Mouse (Mus musculus) limb, embryonic 13.5 days (tissue): ENCODE data around the gene Insig1. TPM values are rescaled to one million over a fixed set of nuclear protein-coding genes. Genes with fewer than 3 reads are reported as not detected.

ENCODE experiments used
- ATAC-seq: fragments of 200-750 bp; cut with Nextera tagmentation; 2 replicates; pipeline ENCODE4 v1.8.0; 2017; ENCODE audit warnings: low read depth, moderate number of reproducible peaks, moderate TSS enrichment; ENCODE audit not compliant: low FRiP score
- H3K27ac ChIP-seq: fragments of 300-500 bp; sonication (generic); 2 replicates; pipeline ENCODE4 v1.5.1; 2015; ENCODE audit warnings: inconsistent platforms, mild to moderate bottlenecking, moderate library complexity
- H3K27me3 ChIP-seq: fragments of 300-500 bp; sonication (generic); 2 replicates; pipeline ENCODE4 v1.6.1; 2015; ENCODE audit warnings: mild to moderate bottlenecking, inconsistent platforms
- H3K36me3 ChIP-seq: fragments of 300-500 bp; sonication (generic); 2 replicates; pipeline ENCODE4 v1.6.1; 2015; ENCODE audit warnings: inconsistent platforms, mild to moderate bottlenecking, moderate library complexity
- H3K4me1 ChIP-seq: fragments of 300-500 bp; sonication (generic); 2 replicates; pipeline ENCODE4 v1.6.1; 2015; ENCODE audit warnings: inconsistent platforms
- H3K4me2 ChIP-seq: fragments of 300-500 bp; sonication (generic); replicated peaks from 2 replicates; pipeline ENCODE4 v1.6.1; 2015; ENCODE audit warnings: inconsistent platforms, mild to moderate bottlenecking, moderate library complexity
- H3K4me3 ChIP-seq: fragments of 300-500 bp; sonication (generic); 2 replicates; pipeline ENCODE4 v1.5.1; 2015; ENCODE audit warnings: moderate library complexity, mild to moderate bottlenecking, inconsistent platforms
- H3K9ac ChIP-seq: fragments of 300-500 bp; sonication (generic); 2 replicates; pipeline ENCODE4 v1.6.1; 2015; ENCODE audit warnings: mild to moderate bottlenecking, inconsistent platforms
- H3K9me3 ChIP-seq: fragments of 300-500 bp; sonication (generic); 2 replicates; pipeline ENCODE4 v1.6.1; 2016; ENCODE audit warnings: inconsistent platforms
- WGBS: fragments of 180-500 bp; shearing (Covaris S2); methylation state at CpG from one replicate; pipeline ENCODE4 v1.1.7; 2015; 5-methylcytosine and 5-hydroxymethylcytosine counted together
- polyA plus RNA-seq: library from polyadenylated mRNA; unstranded; fragments of >200 nt; fragmentation: Nextera tagmentation; extraction: Ambion mirVana; gene quantifications from 2 replicates; pipeline ENCODE4 v1.2.1, GENCODE M21; 2015

Insig1 gene
- polyA plus RNA-seq, 1 experiment from 2014 or later: 52.6 TPM

DNA sequence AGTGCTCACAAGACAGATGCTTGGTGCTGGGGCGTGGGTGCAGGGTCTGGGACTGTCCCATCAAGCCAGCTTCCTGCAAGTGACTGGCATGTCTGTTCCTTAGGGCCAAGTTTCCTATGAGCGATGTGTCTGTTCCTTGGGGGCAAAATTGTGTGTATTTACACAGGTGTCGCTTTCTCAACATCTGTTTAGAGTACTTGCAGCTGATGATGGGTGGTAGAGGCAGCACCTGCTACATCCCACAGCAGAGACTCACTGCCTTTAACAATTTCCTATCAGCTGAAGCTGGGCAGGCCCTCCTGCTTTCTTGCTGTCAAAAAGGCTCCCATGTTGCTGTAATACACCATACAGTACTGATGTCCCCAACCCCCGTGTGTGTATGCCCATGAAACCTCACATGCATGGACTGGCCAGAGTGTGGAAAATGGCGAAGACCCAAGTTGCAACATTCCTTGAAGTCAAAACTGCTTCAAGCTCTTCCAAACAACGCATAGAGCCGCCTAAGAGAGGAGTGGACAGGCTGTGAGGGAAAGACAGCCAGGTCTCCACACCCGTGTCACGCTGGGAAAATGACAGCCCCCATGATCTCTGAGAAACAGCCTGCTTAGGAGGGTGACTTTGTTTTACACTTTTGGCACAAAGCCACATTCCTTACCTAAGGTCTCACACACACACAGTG, 875 bp upstream of the Insig1 start:
- H3K36me3 ChIP-seq: peaks cover 25% of the 10 kb centered on the region
- H3K4me1 ChIP-seq: peaks cover 30% of the 10 kb centered on the region
- 26% methylated on average over 9 of the region's 9 CpGs for WGBS
- H3K4me2 ChIP-seq: peak overlapping the region; percentile 74
- peak overlapping the region; percentile 74 for H3K9ac ChIP-seq
- H3K27ac ChIP-seq: peak overlapping the region; percentile 81
- H3K4me3 ChIP-seq: peak overlapping the region; percentile 87
- no peaks in the 10 kb centered on the region for H3K27me3 ChIP-seq
- ATAC-seq: no peak
- H3K9me3 ChIP-seq: no peaks in the 10 kb centered on the region

DNA sequence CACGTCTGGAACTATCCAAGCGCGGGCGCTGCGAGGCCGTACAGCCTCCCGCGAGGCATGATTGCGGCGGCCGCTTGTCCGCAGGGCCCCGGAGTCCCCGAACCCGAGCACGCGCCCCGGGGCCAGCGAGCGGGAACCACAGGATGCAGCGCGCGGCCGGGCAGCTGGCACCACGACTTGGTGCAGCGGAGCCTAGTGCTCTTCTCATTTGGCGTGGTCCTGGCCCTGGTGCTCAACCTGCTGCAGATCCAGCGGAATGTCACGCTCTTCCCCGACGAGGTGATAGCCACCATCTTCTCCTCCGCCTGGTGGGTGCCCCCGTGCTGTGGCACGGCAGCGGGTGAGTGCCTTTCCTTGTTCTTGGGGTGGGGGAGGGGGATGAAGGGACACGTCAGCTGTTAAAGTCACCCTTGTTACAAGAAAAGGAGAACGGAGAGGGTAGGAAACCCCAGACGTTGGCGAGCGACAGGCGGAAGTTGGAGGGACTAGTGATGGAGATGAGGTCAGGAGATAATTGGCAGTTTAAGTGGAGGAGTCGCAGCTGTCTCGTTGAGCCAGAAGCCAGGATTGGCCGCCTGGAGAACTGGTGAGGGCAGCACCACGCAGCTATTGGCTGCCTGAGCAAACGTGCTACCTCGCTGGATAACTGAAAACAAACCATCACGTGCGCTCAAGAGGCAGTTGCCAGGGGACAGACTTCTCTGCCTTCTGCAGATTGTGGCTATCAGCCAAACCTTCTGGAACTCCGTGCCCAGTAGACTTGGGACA, 477 bp downstream of the Insig1 start:
- H3K4me3 ChIP-seq: peak overlapping the region; percentile 87
- peaks cover 38% of the 10 kb centered on the region for H3K36me3 ChIP-seq
- no peaks in the 10 kb centered on the region for H3K27me3 ChIP-seq
- H3K27ac ChIP-seq: peak overlapping the region; percentile 89
- H3K4me1 ChIP-seq: peaks cover 30% of the 10 kb centered on the region
- under 1% methylated on average over 50 of the region's 50 CpGs for WGBS
- peak overlapping the region; percentile 75 for H3K4me2 ChIP-seq
- no peaks in the 10 kb centered on the region for H3K9me3 ChIP-seq
- peak; percentile 70 for ATAC-seq
- H3K9ac ChIP-seq: peak overlapping the region; percentile 87

DNA sequence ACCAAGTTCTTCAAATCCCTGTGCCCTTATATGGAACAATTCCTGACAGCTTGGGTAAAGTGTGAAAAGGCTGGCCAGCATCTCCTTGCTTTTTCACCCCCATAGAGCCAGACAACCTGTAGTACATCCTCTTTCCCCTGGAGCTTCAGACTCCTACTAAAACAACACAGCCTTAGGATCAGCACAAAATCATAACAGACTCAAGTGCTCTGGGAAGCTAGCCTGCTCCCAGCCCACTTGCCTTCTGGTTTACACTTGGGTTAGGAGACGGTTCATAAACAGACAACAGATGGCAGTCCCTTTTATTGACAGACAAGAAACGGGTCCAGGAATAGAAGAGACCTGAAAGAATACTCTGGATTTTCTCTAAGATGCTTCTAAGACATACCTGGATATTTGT, 8.3 kb downstream of the Insig1 start:
- 56% methylated on average over 2 of the region's 2 CpGs for WGBS

DNA sequence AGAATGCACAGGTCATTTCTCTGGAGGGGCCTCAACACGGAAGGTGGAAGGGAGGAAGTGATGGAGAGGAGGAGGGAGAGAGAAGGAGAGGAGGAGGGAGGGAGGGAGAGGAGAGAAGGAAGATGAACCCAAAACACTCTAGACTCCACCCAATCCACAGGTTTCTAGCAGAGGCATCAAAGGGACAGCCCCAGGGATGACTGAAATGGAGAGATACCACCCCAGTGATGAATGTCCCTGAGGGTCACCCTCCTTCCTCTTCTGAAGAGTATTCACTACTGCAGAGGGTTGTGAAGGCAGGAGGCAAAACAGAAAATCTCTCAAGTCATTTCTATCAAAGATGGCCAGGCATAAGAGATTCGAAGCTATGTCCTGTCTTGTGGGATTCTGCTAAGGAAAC, 10.0 kb downstream of the Insig1 start:
- 68% methylated on average over 2 of the region's 2 CpGs for WGBS
- H3K4me2 ChIP-seq: no peak overlapping the region
- no peaks in the 10 kb centered on the region for H3K27me3 ChIP-seq
- H3K4me1 ChIP-seq: no peaks in the 10 kb centered on the region
- ATAC-seq: no peak
- H3K4me3 ChIP-seq: no peak overlapping the region
- H3K9ac ChIP-seq: no peak overlapping the region
- H3K9me3 ChIP-seq: no peaks in the 10 kb centered on the region
- peaks cover 10% of the 10 kb centered on the region for H3K36me3 ChIP-seq
- no peak overlapping the region for H3K27ac ChIP-seq

More for the DNA sequence above, 8.3 kb downstream of the Insig1 start:
- Histone ChIP-seq H3K27ac (no peak overlapping the region), H3K36me3 (peaks cover 27% of the 10 kb centered on the region), H3K4me2 (no peak overlapping the region), H3K9ac (no peak overlapping the region), H3K4me3 (no peak overlapping the region), H3K9me3 (no peaks in the 10 kb centered on the region), H3K4me1 (no peaks in the 10 kb centered on the region), H3K27me3 (no peaks in the 10 kb centered on the region)
- no peak for ATAC-seq

DNA sequence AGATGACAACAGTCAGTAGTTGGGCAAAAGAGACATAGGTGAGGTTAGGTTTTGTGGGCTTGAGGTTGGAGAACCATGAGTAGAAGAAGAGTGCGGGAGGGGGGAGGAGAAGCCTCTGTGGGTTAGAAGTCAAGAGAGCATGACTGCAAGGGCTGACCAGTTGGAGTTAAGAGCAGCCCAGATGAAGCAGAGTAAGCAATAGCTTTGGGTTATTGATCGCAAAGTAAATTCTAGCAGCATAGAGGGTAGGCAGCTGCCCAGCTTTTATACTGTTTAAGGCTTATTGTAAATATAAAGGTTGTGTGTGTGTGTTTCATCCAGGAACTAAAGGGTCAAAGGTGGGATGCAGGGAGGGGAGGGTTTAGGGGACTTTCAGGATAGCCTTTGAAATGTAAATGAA, 10.7 kb downstream of the Insig1 start:
- ATAC-seq: no peak

DNA sequence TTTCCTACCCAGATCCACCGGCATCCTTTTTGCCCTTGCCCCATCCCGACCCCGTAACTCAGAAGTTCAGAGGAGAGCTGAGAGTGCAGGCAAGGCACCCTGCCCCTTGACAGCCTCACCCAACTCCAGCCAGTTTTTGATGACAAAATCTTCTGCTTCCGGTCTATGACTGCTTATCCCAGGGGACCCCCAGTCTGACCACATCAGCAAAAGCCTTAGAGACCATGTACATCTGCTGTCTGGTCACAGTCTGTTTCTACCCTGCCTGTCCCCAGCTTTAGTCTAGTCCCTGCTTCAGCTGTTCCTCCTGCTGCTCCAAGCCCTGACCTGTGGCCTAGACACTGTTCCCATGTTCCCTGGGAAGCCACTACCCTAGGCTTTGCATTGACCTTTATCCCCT, 11.1 kb downstream of the Insig1 start:
- ATAC-seq: no peak
- Histone ChIP-seq H3K9ac (no peak overlapping the region), H3K9me3 (no peaks in the 10 kb centered on the region), H3K4me3 (no peak overlapping the region), H3K4me1 (no peaks in the 10 kb centered on the region), H3K27ac (no peak overlapping the region), H3K27me3 (no peaks in the 10 kb centered on the region), H3K4me2 (no peak overlapping the region), H3K36me3 (peaks cover under 1% of the 10 kb centered on the region; the same call in 1 of the 2 replicates)
- WGBS: 66% methylated on average over 4 of the region's 4 CpGs

More for the DNA sequence above, 10.7 kb downstream of the Insig1 start:
- Histone ChIP-seq H3K4me3 (no peak overlapping the region), H3K27me3 (no peaks in the 10 kb centered on the region), H3K9ac (no peak overlapping the region), H3K4me1 (no peaks in the 10 kb centered on the region), H3K27ac (no peak overlapping the region), H3K4me2 (no peak overlapping the region), H3K9me3 (no peaks in the 10 kb centered on the region), H3K36me3 (peaks cover 3% of the 10 kb centered on the region; the same call in 1 of the 2 replicates)
- WGBS: 85% methylated on average over 2 of the region's 2 CpGs

DNA sequence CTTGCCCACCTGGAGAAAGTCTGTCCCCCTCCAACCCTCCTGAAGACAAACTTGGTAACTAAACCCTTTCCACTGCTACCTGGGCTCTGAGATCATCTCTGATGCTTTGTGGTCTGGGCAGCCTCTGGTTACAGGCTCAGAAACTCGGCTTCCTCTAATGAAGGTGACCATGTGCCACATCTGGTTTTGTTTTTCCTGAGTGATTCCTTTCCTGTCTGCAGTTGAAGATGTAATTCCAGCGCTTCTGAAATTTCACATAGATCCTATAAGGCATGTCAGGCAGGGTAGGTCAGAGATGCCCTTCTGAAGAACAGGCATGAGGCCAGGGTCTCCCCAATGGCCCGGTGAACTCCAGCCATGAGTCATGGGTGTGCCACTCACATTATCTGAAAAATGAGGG, 11.6 kb downstream of the Insig1 start:
- Histone ChIP-seq H3K9me3 (no peaks in the 10 kb centered on the region), H3K9ac (no peak overlapping the region), H3K36me3 (no peaks in the 10 kb centered on the region; the same call in 1 of the 2 replicates), H3K27ac (no peak overlapping the region), H3K4me3 (no peak overlapping the region), H3K4me2 (no peak overlapping the region), H3K4me1 (no peaks in the 10 kb centered on the region), H3K27me3 (no peaks in the 10 kb centered on the region)
- 38% methylated on average over 3 of the region's 3 CpGs for WGBS
- ATAC-seq: no peak

DNA sequence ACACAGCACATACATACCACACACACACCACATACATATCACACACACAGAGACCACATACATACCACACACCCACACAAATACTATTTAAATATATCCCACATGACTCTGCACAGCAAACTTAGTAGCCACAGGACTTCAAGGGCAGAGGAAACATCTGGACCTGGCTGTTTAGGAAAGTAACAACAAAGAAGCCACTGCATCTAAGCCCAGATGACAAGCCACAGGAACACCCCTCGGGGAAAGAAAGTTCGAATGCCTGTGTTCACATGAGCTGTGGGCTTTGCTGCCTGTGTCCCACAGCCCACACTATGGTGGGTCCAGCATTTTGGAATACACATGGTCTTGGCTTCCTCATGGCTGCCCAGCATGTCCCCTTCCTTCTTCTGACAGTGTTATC, 13.6 kb downstream of the Insig1 start:
- H3K27me3 ChIP-seq: no peaks in the 10 kb centered on the region
- no peak overlapping the region for H3K27ac ChIP-seq
- H3K4me3 ChIP-seq: no peak overlapping the region
- H3K4me1 ChIP-seq: no peaks in the 10 kb centered on the region
- no peak overlapping the region for H3K4me2 ChIP-seq
- no peaks in the 10 kb centered on the region for H3K36me3 ChIP-seq
- no peak for ATAC-seq
- 40% methylated on average over 2 of the region's 2 CpGs for WGBS
- H3K9ac ChIP-seq: no peak overlapping the region
- no peaks in the 10 kb centered on the region for H3K9me3 ChIP-seq

DNA sequence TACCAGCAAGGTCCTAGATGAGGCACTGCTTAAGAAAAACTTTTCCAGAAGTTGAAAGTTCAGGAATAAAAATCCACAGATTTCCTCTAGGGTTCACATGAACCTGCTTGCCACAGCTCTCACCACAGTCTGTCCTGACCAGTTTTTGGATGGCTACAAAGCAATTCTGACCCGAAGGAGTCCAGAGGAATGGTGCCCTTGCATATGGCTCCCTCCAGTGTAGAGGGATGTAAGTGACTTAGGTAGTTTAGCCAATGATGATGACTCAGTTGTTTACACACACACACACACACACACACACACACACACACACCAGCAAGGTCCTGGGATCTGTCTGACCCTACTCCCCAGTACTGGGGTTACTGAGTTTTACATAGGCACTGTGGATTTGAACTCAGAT, 19.4 kb downstream of the Insig1 start:
- Histone ChIP-seq H3K4me1 (no peaks in the 10 kb centered on the region), H3K9ac (no peak overlapping the region), H3K4me3 (no peak overlapping the region), H3K36me3 (no peaks in the 10 kb centered on the region), H3K9me3 (no peaks in the 10 kb centered on the region), H3K4me2 (no peak overlapping the region), H3K27ac (no peak overlapping the region), H3K27me3 (no peaks in the 10 kb centered on the region)
- 50% methylated on average over 1 of the region's 1 CpGs for WGBS
- no peak for ATAC-seq

DNA sequence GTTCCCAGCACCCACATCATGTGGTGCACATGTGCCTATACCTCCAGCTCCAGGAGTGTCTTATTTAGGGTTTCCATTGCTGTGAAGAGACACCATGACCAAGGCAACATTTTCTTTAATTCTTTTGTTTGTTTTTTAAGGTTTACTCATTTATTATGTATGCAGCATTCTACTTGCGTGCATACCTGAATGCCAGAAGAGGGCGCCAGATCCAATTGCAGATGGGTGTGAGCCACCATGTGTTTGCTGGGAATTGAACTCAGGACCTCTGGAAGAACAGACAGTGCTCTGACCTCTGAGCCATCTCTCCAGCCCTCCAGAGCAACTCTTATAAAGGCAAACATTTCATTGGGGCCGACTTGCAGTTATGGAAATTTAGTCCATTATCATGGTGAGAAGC, 21.2 kb downstream of the Insig1 start:
- H3K9ac ChIP-seq: no peak overlapping the region
- no peak overlapping the region for H3K4me3 ChIP-seq
- no peak for ATAC-seq
- H3K27me3 ChIP-seq: no peaks in the 10 kb centered on the region
- H3K4me1 ChIP-seq: no peaks in the 10 kb centered on the region
- H3K4me2 ChIP-seq: no peak overlapping the region
- no peak overlapping the region for H3K27ac ChIP-seq
- no peaks in the 10 kb centered on the region for H3K36me3 ChIP-seq
- WGBS: 88% methylated on average over 3 of the region's 3 CpGs
- no peaks in the 10 kb centered on the region for H3K9me3 ChIP-seq

DNA sequence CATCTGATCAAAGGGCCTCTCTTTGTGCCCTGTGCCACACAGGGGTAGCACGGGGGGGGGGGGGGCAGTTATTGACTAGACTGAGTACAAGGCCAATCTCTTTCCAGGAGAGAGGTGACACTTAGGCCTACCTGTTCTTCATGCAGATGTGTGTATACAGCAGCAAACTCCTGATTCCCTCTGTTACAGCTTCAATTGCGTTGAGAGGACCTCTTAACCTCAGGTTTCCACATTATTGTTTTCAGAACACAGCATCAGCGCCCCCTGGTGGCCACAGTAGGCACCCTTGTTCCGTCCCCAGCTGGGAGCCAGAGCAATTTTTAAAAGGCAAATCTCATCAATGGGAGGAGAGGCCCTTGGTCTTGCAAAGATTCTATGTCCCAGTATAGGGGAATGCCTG, 22.7 kb downstream of the Insig1 start:
- Histone ChIP-seq H3K4me2 (no peak overlapping the region), H3K9ac (no peak overlapping the region), H3K4me3 (no peak overlapping the region), H3K4me1 (no peaks in the 10 kb centered on the region), H3K36me3 (no peaks in the 10 kb centered on the region), H3K27me3 (no peaks in the 10 kb centered on the region), H3K9me3 (no peaks in the 10 kb centered on the region), H3K27ac (no peak overlapping the region)
- peak; percentile 51; the same call in 1 of the 2 replicates for ATAC-seq
- 26% methylated on average over 4 of the region's 4 CpGs for WGBS

DNA sequence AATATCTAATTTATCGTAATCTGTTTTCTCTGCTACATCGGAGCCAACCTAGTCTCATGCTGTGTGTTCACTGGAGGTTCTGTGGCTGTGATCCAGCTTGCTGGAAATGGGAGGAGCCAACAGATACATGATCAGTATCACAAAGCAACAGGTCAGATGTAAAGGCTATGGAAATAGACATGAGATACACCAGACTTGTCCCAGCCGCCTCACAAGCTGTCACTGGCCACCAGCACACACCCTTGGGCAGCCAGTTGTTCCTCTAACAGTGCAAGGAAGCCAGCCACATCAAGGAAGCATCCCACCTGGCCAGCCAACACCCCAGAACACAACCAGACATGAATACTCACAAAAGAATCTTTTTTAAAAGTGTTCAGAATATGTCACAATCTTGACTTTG, 23.2 kb downstream of the Insig1 start:
- WGBS: 74% methylated on average over 3 of the region's 3 CpGs
- Histone ChIP-seq H3K4me3 (no peak overlapping the region), H3K4me2 (no peak overlapping the region), H3K27ac (no peak overlapping the region), H3K27me3 (no peaks in the 10 kb centered on the region), H3K9ac (no peak overlapping the region), H3K4me1 (no peaks in the 10 kb centered on the region), H3K9me3 (no peaks in the 10 kb centered on the region), H3K36me3 (no peaks in the 10 kb centered on the region)
- no peak for ATAC-seq
